Mouse (Mus musculus) frontal cortex, postnatal 14 days (tissue): ENCODE measurements around the gene Tulp3.
A peak's percentile ranks its signal among the peaks of the same experiment; 100 is the strongest.

Experiments used
- DNase-seq, 2 experiments: peaks; one replicate each; pipeline ENCODE4 v3.0.0; 2022; ENCODE audit warnings: low spot score in 2 of 2

Tulp3 gene

GRCm38 (mm10) chr6:128296750-128297393 is 58.8 kb downstream of the Tulp3 start:
- no peak for DNase-seq

GRCm38 (mm10) chr6:128295876-128296749 is 59.5 kb downstream of the Tulp3 start:
- no peak for DNase-seq

- DNase-seq: no peak
Observed at GRCm38 (mm10) chr6:128291284-128291683, 64.4 kb downstream of the Tulp3 start.

GRCm38 (mm10) chr6:128288681-128289080 is 67.0 kb downstream of the Tulp3 start:
- no peak for DNase-seq

- peak in 1 of 2 experiments; percentile 12 for DNase-seq
Observed at GRCm38 (mm10) chr6:128285792-128286430, 69.7 kb downstream of the Tulp3 start.

GRCm38 (mm10) chr6:128282126-128282525 is 73.5 kb downstream of the Tulp3 start:
- no peak for DNase-seq

GRCm38 (mm10) chr6:128280472-128281145 is 75.0 kb downstream of the Tulp3 start:
- DNase-seq: no peak

GRCm38 (mm10) chr6:128279608-128280007 is 76.0 kb downstream of the Tulp3 start:
- no peak for DNase-seq

GRCm38 (mm10) chr6:128279099-128279498 is 76.6 kb downstream of the Tulp3 start:
- no peak for DNase-seq

GRCm38 (mm10) chr6:128277132-128278085 is 78.2 kb downstream of the Tulp3 start:
- DNase-seq: no peak

GRCm38 (mm10) chr6:128276349-128276748 is 79.3 kb downstream of the Tulp3 start:
- DNase-seq: no peak

- DNase-seq: no peak
Observed at GRCm38 (mm10) chr6:128275506-128276064, 80.1 kb downstream of the Tulp3 start.

GRCm38 (mm10) chr6:128273507-128273906 is 82.1 kb downstream of the Tulp3 start:
- no peak for DNase-seq

GRCm38 (mm10) chr6:128272754-128273153 is 82.9 kb downstream of the Tulp3 start:
- DNase-seq: no peak
